Mouse (Mus musculus): Measurements from ENCODE around the gene Uchl4. TPM values are rescaled to one million over a fixed set of nuclear protein-coding genes. Genes with fewer than 3 reads are reported as not detected.

The Uchl4 gene
- polyA plus RNA-seq, 1 experiment from 2014 or later, result 4.4 TPM

Small RNAs within 50 kb of the gene (microRNA-seq; reads per million reads assigned to microRNA genes)
- gene Gm24106, result not detected

Other genes starting within 250 kb of the Uchl4 start
- gene Smad6, start 213.1 kb upstream of the Uchl4 start, polyA plus RNA-seq (2016; fragmentation: Nextera tagmentation; extraction: Ambion mirVana), result 3.6 and 3.7 TPM in 2 replicates
- 0.11 TPM in 1 of 2 replicates, not detected in the other for gene Lctl, start 118.1 kb upstream of the Uchl4 start, polyA plus RNA-seq (2016; fragmentation: Nextera tagmentation; extraction: Ambion mirVana)
- 47.5 and 49.3 TPM in 2 replicates for gene Zwilch, start 62.1 kb upstream of the Uchl4 start, polyA plus RNA-seq (2016; fragmentation: Nextera tagmentation; extraction: Ambion mirVana)
- 1,283 and 1,312 TPM in 2 replicates for gene Rpl4, start 61.8 kb upstream of the Uchl4 start, polyA plus RNA-seq (2016; fragmentation: Nextera tagmentation; extraction: Ambion mirVana)
- gene Snapc5, start 55.9 kb upstream of the Uchl4 start, polyA plus RNA-seq (2016; fragmentation: Nextera tagmentation; extraction: Ambion mirVana), result 35.6 and 38.1 TPM in 2 replicates
- gene Map2k1, start 18.4 kb downstream of the Uchl4 start, polyA plus RNA-seq (2016; fragmentation: Nextera tagmentation; extraction: Ambion mirVana), result 74.9 and 81.7 TPM in 2 replicates
- 330 and 333 TPM in 2 replicates for gene Tipin, start 46.4 kb downstream of the Uchl4 start, polyA plus RNA-seq (2016; fragmentation: Nextera tagmentation; extraction: Ambion mirVana)
- 21.2 and 21.9 TPM in 2 replicates for gene Dis3l, start 106.1 kb downstream of the Uchl4 start, polyA plus RNA-seq (2016; fragmentation: Nextera tagmentation; extraction: Ambion mirVana)
- 0.92 and 0.99 TPM in 2 replicates for gene Megf11, start 150.4 kb downstream of the Uchl4 start, polyA plus RNA-seq (2016; fragmentation: Nextera tagmentation; extraction: Ambion mirVana)